Mouse (Mus musculus) right cerebral cortex, adult 18-20 months (tissue): ENCODE measurements around the gene Aoc2.
"Not testable (repeated sequence)": the region's sequence is repeated elsewhere in the genome, so short reads cannot be mapped to it uniquely, and the experiment has no call there.

Source experiments
- DNase-seq: peaks from one replicate; pipeline ENCODE4 v3.0.0; 2022; ENCODE audit warnings: mixed read lengths

Aoc2 gene

GRCm38 (mm10) chr11:101357505-101358182 is 32.8 kb downstream of the Aoc2 start:
- DNase-seq = no peak

DNA sequence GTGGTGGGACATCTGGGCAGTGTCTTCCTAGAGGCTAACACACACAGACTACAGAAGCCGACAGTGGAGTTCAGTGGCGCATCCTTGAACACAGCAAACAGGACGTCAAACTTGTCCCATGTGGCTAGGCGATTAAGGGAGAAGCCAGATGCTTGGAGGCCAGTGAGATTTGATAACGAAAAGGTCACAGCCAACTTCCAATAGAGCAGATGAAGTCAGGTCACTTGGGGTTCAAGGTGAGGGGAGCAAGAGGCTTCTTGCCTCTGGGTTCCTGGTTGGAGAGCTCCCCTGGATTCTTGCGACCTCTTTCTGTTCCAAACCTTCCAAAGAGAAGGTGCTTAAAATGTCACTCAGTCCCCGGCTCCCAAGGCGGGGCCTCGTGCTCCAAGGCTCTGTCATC is 34.9 kb downstream of the Aoc2 start:
- no peak for DNase-seq

DNA sequence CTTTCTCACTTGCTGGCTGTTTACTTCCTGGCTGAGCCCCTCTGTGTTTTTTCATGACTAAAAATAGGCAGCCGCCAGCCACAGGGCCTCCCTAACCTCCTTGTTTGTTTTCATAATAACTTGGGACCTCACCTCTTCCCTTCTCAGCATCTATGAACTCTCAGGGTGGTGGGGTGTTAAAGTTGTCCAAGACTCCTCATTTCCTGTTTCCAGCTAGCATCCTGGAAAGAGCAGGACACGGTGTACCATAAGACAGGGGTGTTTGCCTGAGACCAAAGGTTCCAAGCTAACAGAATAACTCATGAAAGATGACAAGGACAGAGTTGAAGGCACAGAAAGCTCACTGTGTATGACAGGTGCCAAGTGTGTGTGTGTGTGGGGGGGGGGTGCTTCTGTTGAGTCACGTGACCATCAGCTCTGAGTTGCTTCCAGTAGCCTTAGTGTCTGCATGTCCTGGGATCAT is 35.8 kb downstream of the Aoc2 start:
- no peak for DNase-seq

- no peak for DNase-seq
Observed at GRCm38 (mm10) chr11:101364531-101364931, 39.7 kb downstream of the Aoc2 start.

- DNase-seq = no peak
Observed at GRCm38 (mm10) chr11:101367326-101367935, 42.6 kb downstream of the Aoc2 start, which contains the start of gene G6pc. TSS of gene G6pc (plus strand) at chr11:101367561.

DNA sequence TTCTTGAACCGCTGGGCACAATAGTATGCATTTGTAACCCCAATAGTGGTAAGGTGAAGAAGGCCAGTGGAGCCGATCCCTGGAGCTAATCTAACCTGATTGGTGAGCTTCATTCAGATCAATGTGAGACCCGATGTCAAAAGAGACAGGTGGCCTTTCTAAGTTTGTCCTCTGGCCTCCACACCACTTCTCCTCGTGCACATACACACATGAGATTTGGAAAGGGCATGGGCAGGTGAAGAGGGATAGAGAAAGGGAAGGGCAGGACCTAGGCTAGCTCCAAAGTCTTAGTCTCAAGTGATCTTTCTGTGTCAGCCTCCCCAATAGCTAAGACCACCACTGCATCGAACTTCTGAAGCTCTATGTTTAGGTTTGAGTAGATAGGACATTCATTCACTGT is 45.3 kb downstream of the Aoc2 start:
- no peak for DNase-seq

DNA sequence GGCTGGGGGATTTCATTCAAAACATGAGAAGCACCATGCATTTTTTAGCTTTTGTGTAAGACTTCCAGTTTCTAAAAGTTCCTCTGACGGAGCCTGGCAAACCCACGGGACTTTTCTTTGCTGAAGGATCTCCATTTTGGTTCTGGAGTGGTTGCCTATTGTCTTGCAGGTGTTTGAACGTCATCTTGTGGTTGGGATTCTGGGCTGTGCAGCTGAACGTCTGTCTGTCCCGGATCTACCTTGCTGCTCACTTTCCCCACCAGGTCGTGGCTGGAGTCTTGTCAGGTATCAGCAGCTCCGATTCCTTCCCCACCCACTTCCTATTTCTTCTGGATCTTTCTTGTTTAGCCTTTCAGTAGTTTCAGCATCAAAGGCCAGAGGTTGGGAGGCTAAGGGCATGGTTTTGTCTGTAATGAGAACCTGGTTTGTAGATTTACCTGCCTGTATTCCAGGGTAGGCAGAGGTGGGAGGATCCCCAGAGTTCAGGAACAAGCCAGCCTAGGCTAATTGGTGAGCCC is 49.6 kb downstream of the Aoc2 start:
- no peak for DNase-seq

- DNase-seq = not testable (repeated sequence)
Observed at GRCm38 (mm10) chr11:101378196-101378595, 53.3 kb downstream of the Aoc2 start.

DNA sequence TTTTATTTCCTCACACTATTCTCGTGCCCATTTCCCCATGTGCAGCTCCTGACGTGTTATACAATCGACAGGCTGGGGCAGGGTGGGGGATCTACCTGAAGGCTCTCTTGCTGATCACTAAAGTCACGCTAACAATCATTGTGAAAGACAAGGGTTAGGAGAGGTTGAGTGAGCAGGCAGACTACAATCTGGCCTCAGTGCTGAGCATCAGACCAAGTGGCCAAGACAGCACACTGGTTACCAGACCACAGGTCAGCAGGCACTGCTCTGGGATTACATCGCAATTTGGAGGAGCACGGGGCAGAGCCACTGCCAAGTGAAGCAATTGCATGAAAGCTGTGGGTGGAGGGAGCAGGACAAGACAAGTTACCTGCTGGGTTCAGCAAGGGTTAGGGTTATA is 54.1 kb downstream of the Aoc2 start:
- no peak for DNase-seq
